Mouse (Mus musculus) common myeloid progenitor, adult 5-6 weeks (primary cell): ENCODE results near the gene Eif2a. TPM values are rescaled to one million over a fixed set of nuclear protein-coding genes. Genes with fewer than 3 reads are reported as not detected.
"Not testable (repeated sequence)": the region's sequence is repeated elsewhere in the genome, so short reads cannot be mapped to it uniquely, and the experiment has no call there.

Source experiments
- ATAC-seq: replicated peaks from 2 replicates; pipeline ENCODE4 v1.8.0; 2016; ENCODE audit warnings: low read depth, mild to moderate bottlenecking, moderate TSS enrichment, inconsistent platforms; ENCODE audit not compliant: poor library complexity, severe bottlenecking
- total RNA-seq: library from RNA; stranded (forward); fragments of 200-1000, 187-1606 nt; gene quantifications from 2 replicates; pipeline ENCODE4 v1.2.3, GENCODE M21; 2017

Eif2a gene
- total RNA-seq, 1 experiment from 2014 or later: 146 TPM

- no peak for ATAC-seq
Observed at GRCm38 (mm10) chr3:58519536-58519935, 6.1 kb upstream of the Eif2a start.

- ATAC-seq: peak; percentile 52
Observed at GRCm38 (mm10) chr3:58520286-58520685, 5.3 kb upstream of the Eif2a start.

GRCm38 (mm10) chr3:58521361-58521760 is 4.3 kb upstream of the Eif2a start:
- no peak for ATAC-seq

GRCm38 (mm10) chr3:58523386-58523785 is 2.2 kb upstream of the Eif2a start:
- no peak for ATAC-seq

GRCm38 (mm10) chr3:58524246-58524645 is 1.4 kb upstream of the Eif2a start:
- ATAC-seq: no peak

- no peak; the same call in 1 of the 2 replicates for ATAC-seq
Observed at GRCm38 (mm10) chr3:58525166-58525565, 455 bp upstream of the Eif2a start.

- no peak for ATAC-seq
Observed at GRCm38 (mm10) chr3:58526408-58526737, 752 bp downstream of the Eif2a start.

GRCm38 (mm10) chr3:58536573-58536972 is 11.0 kb downstream of the Eif2a start:
- no peak for ATAC-seq

- ATAC-seq: no peak
Observed at GRCm38 (mm10) chr3:58552001-58552811, 26.6 kb downstream of the Eif2a start.

GRCm38 (mm10) chr3:58556649-58557048 is 31.0 kb downstream of the Eif2a start:
- ATAC-seq: peak; percentile 36

GRCm38 (mm10) chr3:58559887-58560286 is 34.3 kb downstream of the Eif2a start:
- ATAC-seq: no peak

GRCm38 (mm10) chr3:58561437-58561836 is 35.8 kb downstream of the Eif2a start:
- ATAC-seq: no peak

GRCm38 (mm10) chr3:58570821-58571220 is 45.2 kb downstream of the Eif2a start:
- no peak for ATAC-seq

GRCm38 (mm10) chr3:58576137-58577066 is 50.8 kb downstream of the Eif2a start, which contains the start of gene Selenot:
Gene Selenot (plus strand): TSS chr3:58576636.
- peak; percentile 94 for ATAC-seq

GRCm38 (mm10) chr3:58577067-58577503 is 51.5 kb downstream of the Eif2a start:
- ATAC-seq: peak; percentile 46

GRCm38 (mm10) chr3:58577506-58578050 is 52.0 kb downstream of the Eif2a start:
- ATAC-seq: no peak

- ATAC-seq: 0 out of 2 replicates have a peak, but pooled peaks have one; percentile 10
Observed at GRCm38 (mm10) chr3:58581530-58581929, 55.9 kb downstream of the Eif2a start.

GRCm38 (mm10) chr3:58582297-58582696 is 56.7 kb downstream of the Eif2a start:
- ATAC-seq: peak; percentile 34; the same call in 1 of the 2 replicates

GRCm38 (mm10) chr3:58582788-58583426 is 57.3 kb downstream of the Eif2a start:
- peak; percentile 85 for ATAC-seq

- ATAC-seq: not testable (repeated sequence)
Observed at GRCm38 (mm10) chr3:58590544-58590943, 64.9 kb downstream of the Eif2a start.
